Mouse (Mus musculus) kidney, embryonic 16.5 days (tissue): ENCODE results near the gene Map2k2. TPM values are rescaled to one million over a fixed set of nuclear protein-coding genes. Genes with fewer than 3 reads are reported as not detected.

Source experiments
- ATAC-seq: fragments of 200-750 bp; cut with Nextera tagmentation; 2 replicates; pipeline ENCODE4 v1.8.0; 2017; ENCODE audit warnings: moderate TSS enrichment; ENCODE audit not compliant: low FRiP score, low TSS enrichment
- H3K27ac ChIP-seq: fragments of 300-500 bp; sonication (generic); 2 replicates; pipeline ENCODE4 v1.5.1; 2014; ENCODE audit warnings: low read length
- H3K27me3 ChIP-seq: fragments of 300-500 bp; sonication (generic); 2 replicates; pipeline ENCODE4 v1.6.1; 2014; ENCODE audit warnings: low read length, control low read depth, mixed read lengths; ENCODE audit not compliant: insufficient read depth
- H3K36me3 ChIP-seq: fragments of 300-500 bp; sonication (generic); 2 replicates; pipeline ENCODE4 v1.6.1; 2014; ENCODE audit warnings: low read length, control low read depth, mixed read lengths; ENCODE audit not compliant: insufficient read depth
- H3K4me1 ChIP-seq: fragments of 300-500 bp; sonication (generic); 2 replicates; pipeline ENCODE4 v1.6.1; 2014; ENCODE audit warnings: low read length, control low read depth, mixed read lengths; ENCODE audit not compliant: insufficient read depth
- H3K4me2 ChIP-seq: fragments of 300-500 bp; sonication (generic); replicated peaks from 2 replicates; pipeline ENCODE4 v1.6.1; 2014; ENCODE audit warnings: low read depth, low read length
- H3K4me3 ChIP-seq: fragments of 300-500 bp; sonication (generic); 2 replicates; pipeline ENCODE4 v1.5.1; 2014; ENCODE audit warnings: mild to moderate bottlenecking, low read length
- H3K9ac ChIP-seq: fragments of 300-500 bp; sonication (generic); replicated peaks from 2 replicates; pipeline ENCODE4 v1.6.1; 2014; ENCODE audit warnings: low read length
- H3K9me3 ChIP-seq: fragments of 300-500 bp; sonication (generic); 2 replicates; pipeline ENCODE4 v1.6.1; 2016; ENCODE audit warnings: low read length, control low read depth
- WGBS: fragments of 180-500 bp; shearing (Covaris S2); extraction: QIAGEN DNeasy Blood & Tissue Kit; methylation state at CpG from one replicate; pipeline ENCODE4 v1.1.7; 2014; 5-methylcytosine and 5-hydroxymethylcytosine counted together
- polyA plus RNA-seq: library from polyadenylated mRNA; unstranded; fragments of >200 nt; fragmentation: Nextera tagmentation; extraction: Ambion mirVana; gene quantifications from 2 replicates; pipeline ENCODE4 v1.2.1, GENCODE M21; 2015

Map2k2 gene
- polyA plus RNA-seq, 1 experiment from 2014 or later = 195 TPM

- Histone ChIP-seq H3K9me3 (no peaks in the 10 kb centered on the region), H3K27ac (no peak overlapping the region), H3K36me3 (peaks cover 80% of the 10 kb centered on the region), H3K4me3 (no peak overlapping the region), H3K4me2 (no peak overlapping the region), H3K9ac (no peak overlapping the region), H3K4me1 (peaks cover 5% of the 10 kb centered on the region; the same call in 1 of the 2 replicates), H3K27me3 (no peaks in the 10 kb centered on the region)
- ATAC-seq = no peak
- 76% methylated on average over 6 of the region's 6 CpGs for WGBS
Observed at GRCm38 (mm10) chr10:81151261-81151660, 45.5 kb downstream of the Map2k2 start.

DNA sequence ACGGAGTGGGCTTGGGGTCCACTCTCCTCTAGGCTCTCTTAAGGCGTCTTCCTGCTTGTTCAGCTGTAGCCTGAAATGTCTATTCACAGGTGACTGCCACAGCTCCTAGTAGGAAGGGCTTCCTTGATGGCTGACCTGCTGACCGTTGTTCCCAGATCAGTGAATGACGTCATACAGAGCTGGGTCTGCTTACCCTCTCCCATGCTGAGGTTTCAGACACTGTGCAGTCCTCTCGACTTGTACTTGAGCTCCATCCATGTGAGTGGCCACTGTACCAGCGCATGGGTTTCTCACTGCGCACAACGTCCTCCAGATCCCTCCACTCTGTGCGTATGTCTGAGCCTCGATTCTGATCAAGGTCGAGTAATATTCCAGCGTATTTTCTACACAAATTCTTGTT is 46.9 kb downstream of the Map2k2 start:
- peaks cover 5% of the 10 kb centered on the region; the same call in 1 of the 2 replicates for H3K4me1 ChIP-seq
- H3K4me3 ChIP-seq = no peak overlapping the region
- ATAC-seq = 0 out of 2 replicates have a peak, but pooled peaks have one; percentile 12
- H3K4me2 ChIP-seq = no peak overlapping the region
- H3K27ac ChIP-seq = peak overlapping the region; percentile 68
- peaks cover 78% of the 10 kb centered on the region for H3K36me3 ChIP-seq
- no peaks in the 10 kb centered on the region for H3K27me3 ChIP-seq
- H3K9me3 ChIP-seq = no peaks in the 10 kb centered on the region
- H3K9ac ChIP-seq = peak overlapping the region; percentile 37
- WGBS = 64% methylated on average over 12 of the region's 12 CpGs

- no peak overlapping the region for H3K4me3 ChIP-seq
- no peaks in the 10 kb centered on the region for H3K9me3 ChIP-seq
- no peaks in the 10 kb centered on the region for H3K27me3 ChIP-seq
- no peak overlapping the region for H3K4me2 ChIP-seq
- H3K27ac ChIP-seq = no peak overlapping the region
- H3K4me1 ChIP-seq = peaks cover 5% of the 10 kb centered on the region; the same call in 1 of the 2 replicates
- peaks cover 75% of the 10 kb centered on the region for H3K36me3 ChIP-seq
- 83% methylated on average over 12 of the region's 12 CpGs for WGBS
- H3K9ac ChIP-seq = no peak overlapping the region
- ATAC-seq = no peak
Observed at GRCm38 (mm10) chr10:81154313-81154712, 48.6 kb downstream of the Map2k2 start.

DNA sequence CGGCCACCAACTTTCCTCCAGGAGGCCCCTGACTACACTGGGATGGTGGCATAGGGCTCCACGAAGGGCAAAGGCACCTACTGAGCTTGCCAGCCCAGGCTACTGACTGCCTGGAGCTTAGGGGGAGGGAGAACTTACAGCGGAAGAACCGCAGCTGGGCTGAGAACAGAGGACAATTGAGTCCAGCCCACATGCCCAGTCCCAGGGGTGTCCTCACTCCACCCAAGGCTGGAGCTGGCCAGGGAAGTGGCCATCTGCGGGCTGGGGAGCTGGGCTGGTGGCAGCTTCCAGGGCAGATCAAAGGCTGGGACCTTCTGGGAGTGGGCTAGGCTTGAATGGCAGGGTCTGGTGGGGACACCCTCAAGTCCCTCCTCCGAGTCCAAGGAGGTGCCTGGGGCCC is 49.0 kb downstream of the Map2k2 start:
- H3K9ac ChIP-seq = no peak overlapping the region
- no peaks in the 10 kb centered on the region for H3K27me3 ChIP-seq
- no peak overlapping the region for H3K27ac ChIP-seq
- peaks cover 71% of the 10 kb centered on the region for H3K36me3 ChIP-seq
- WGBS = 89% methylated on average over 6 of the region's 6 CpGs
- no peak overlapping the region for H3K4me2 ChIP-seq
- no peak for ATAC-seq
- H3K4me1 ChIP-seq = peaks cover 5% of the 10 kb centered on the region; the same call in 1 of the 2 replicates
- no peak overlapping the region for H3K4me3 ChIP-seq
- no peaks in the 10 kb centered on the region for H3K9me3 ChIP-seq

DNA sequence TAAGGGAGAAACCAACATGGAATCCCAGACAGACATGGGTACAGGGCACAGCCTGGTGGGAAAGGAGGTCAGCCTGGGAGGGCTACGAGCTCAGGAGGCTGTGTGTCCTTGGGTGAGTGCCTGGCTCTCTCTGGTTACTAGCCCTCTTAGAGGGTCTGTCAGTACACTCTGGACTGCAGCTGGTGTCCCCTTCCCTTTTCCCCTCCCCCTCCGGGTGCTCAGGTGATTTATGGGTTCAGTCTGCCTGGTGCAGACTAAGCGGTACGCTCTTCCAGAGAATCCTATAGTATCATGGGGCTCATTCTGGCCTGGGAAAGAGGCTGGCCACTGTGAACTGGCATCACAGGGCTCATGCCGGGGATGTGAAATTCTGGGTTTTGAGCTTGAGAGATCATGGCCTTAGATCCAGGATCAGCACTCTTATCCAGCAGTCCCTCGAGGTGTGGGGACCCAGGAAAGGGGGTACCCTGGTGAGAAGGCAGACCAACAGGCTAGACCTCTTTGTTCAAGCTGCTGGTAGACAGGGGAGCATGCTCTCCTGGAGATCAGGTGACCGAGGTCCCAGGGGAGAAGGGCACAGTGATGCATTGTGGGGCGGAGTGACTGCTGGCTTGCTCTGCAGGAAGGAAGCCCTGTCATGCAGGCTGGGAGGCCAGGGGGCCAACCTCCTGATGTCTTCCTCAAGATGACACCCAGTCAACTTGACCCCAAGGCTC is 56.0 kb downstream of the Map2k2 start:
- 0 out of 2 replicates have a peak overlapping the region, but pooled peaks have one; percentile 2 for H3K9ac ChIP-seq
- no peaks in the 10 kb centered on the region for H3K27me3 ChIP-seq
- 0 out of 2 replicates have a peak overlapping the region, but pooled peaks have one; percentile 36 for H3K27ac ChIP-seq
- no peak overlapping the region for H3K4me3 ChIP-seq
- H3K36me3 ChIP-seq = peaks cover 55% of the 10 kb centered on the region
- H3K9me3 ChIP-seq = no peaks in the 10 kb centered on the region
- peak; percentile 21; the same call in 1 of the 2 replicates for ATAC-seq
- H3K4me1 ChIP-seq = peaks cover 26% of the 10 kb centered on the region
- H3K4me2 ChIP-seq = no peak overlapping the region
- WGBS = 50% methylated on average over 8 of the region's 8 CpGs

DNA sequence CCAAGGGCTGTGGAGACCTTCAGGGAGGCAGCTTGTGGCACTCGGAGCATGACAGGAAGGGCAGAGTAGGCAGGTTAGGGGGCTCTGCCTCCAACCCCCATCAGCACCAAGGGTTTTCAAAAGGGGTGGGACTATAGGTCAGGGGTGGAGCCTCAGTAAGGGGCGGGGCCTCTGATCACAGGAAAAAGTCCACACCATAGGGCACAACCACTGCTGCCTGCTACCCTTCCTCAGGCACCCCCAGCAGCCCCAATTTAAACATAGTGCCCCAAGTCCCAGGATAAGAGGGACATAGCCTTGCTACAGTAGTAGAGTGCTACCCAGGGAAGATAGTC is 56.6 kb downstream of the Map2k2 start:
- H3K27ac ChIP-seq = no peak overlapping the region
- H3K4me2 ChIP-seq = no peak overlapping the region
- 35% methylated on average over 2 of the region's 2 CpGs for WGBS
- 0 out of 2 replicates have a peak overlapping the region, but pooled peaks have one; percentile 2 for H3K9ac ChIP-seq
- no peaks in the 10 kb centered on the region for H3K9me3 ChIP-seq
- no peak for ATAC-seq
- H3K4me1 ChIP-seq = peaks cover 28% of the 10 kb centered on the region
- no peak overlapping the region for H3K4me3 ChIP-seq
- H3K36me3 ChIP-seq = peaks cover 49% of the 10 kb centered on the region
- no peaks in the 10 kb centered on the region for H3K27me3 ChIP-seq

- H3K27me3 ChIP-seq = no peaks in the 10 kb centered on the region
- peaks cover 34% of the 10 kb centered on the region for H3K36me3 ChIP-seq
- no peak overlapping the region for H3K27ac ChIP-seq
- H3K9ac ChIP-seq = no peak overlapping the region
- WGBS = 46% methylated on average over 8 of the region's 8 CpGs
- H3K9me3 ChIP-seq = no peaks in the 10 kb centered on the region
- no peak overlapping the region for H3K4me3 ChIP-seq
- H3K4me2 ChIP-seq = no peak overlapping the region
- H3K4me1 ChIP-seq = peaks cover 37% of the 10 kb centered on the region
- no peak for ATAC-seq
Observed at GRCm38 (mm10) chr10:81165118-81165517, 59.4 kb downstream of the Map2k2 start.

DNA sequence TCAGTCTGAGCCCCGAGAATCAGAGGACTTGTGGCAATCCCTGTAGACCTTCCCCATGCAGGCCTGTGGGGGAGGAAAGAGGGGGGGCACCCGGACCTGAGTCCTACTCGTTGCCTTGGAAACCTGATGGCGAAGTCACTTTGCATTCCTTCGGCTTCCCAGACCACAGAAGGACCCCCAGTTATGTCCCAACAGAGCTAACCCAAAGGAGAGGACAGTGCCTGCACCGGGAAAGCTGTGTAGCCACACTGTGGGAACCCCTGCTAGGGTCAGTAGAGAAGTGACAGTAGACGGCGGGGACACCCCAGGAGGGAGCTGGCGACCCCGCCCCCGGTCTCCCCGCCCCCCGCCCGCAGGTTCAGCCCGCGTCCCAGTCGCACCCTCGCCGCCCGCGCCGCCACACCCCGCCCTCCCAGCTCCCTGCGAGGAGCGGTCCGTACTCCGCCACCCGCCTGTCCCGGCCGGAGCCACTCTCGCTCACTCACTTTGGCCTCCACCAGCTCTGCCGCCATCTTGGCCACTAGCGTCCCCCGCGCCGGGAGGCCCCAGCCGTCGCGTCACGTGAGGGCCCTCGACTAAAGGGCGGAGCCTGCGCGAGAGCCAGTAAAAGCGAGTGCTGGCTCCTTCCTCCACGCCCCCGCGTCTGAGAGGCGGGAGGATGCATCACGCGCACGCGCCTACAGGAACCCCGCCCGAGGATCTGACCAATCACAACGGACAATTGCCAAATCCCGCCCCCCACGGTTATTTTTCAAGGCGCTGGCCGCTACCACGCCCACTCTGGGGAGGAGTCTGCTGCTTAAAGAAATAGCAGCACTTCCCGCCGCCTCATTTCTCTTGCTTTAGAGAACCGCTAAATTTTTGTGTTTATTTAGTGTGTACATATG is 61.7 kb downstream of the Map2k2 start, which contains the start of gene Pias4:
TSS of gene Pias4 (minus strand) at position 724 of the 887 bp plus-strand sequence.
- Histone ChIP-seq H3K36me3 (peaks cover 12% of the 10 kb centered on the region), H3K4me3 (peak within 1 kb of the TSS; percentile 88), H3K27me3 (no peaks in the 10 kb centered on the region), H3K9me3 (no peaks in the 10 kb centered on the region), H3K27ac (peak within 1 kb of the TSS; percentile 89), H3K4me2 (peak within 1 kb of the TSS; percentile 61), H3K9ac (peak within 1 kb of the TSS; percentile 80), H3K4me1 (peaks cover 28% of the 10 kb centered on the region)
- WGBS = under 1% methylated on average over 60 of the region's 64 CpGs
- peak; percentile 85 for ATAC-seq

- peak overlapping the region; percentile 61 for H3K4me2 ChIP-seq
- no peaks in the 10 kb centered on the region for H3K27me3 ChIP-seq
- peak overlapping the region; percentile 88 for H3K4me3 ChIP-seq
- peak overlapping the region; percentile 65 for H3K9ac ChIP-seq
- peak overlapping the region; percentile 89 for H3K27ac ChIP-seq
- peaks cover 31% of the 10 kb centered on the region for H3K4me1 ChIP-seq
- WGBS = 7% methylated on average over 5 of the region's 5 CpGs
- peaks cover 7% of the 10 kb centered on the region for H3K36me3 ChIP-seq
- no peaks in the 10 kb centered on the region for H3K9me3 ChIP-seq
- peak; percentile 58 for ATAC-seq
Observed at GRCm38 (mm10) chr10:81168087-81168431, 62.3 kb downstream of the Map2k2 start.
